Mouse (Mus musculus) thymus, postnatal 36 days (tissue): ENCODE results near the gene Tspan8.

Source experiments
- DNase-seq, 2 experiments: peaks; one replicate each; pipeline ENCODE4 v3.0.0; 2022; ENCODE audit warnings: mixed read lengths in 2 of 2

Gene Tspan8

GRCm38 (mm10) chr10:115846930-115847329 is 30.3 kb downstream of the Tspan8 start:
- DNase-seq = no peak

GRCm38 (mm10) chr10:115848511-115848910 is 31.9 kb downstream of the Tspan8 start:
- no peak for DNase-seq

GRCm38 (mm10) chr10:115860210-115860880 is 43.7 kb downstream of the Tspan8 start:
- no peak for DNase-seq

- no peak for DNase-seq
These were observed 45.3 kb downstream of the Tspan8 start for GRCm38 (mm10) chr10:115861967-115862366.

- DNase-seq = no peak
These were observed 66.1 kb downstream of the Tspan8 start for GRCm38 (mm10) chr10:115882757-115883156.

GRCm38 (mm10) chr10:115891924-115892323 is 75.3 kb downstream of the Tspan8 start:
- DNase-seq = no peak

- no peak for DNase-seq
These were observed 76.3 kb downstream of the Tspan8 start for GRCm38 (mm10) chr10:115892973-115893372.

GRCm38 (mm10) chr10:115894045-115894444 is 77.4 kb downstream of the Tspan8 start:
- DNase-seq = no peak

GRCm38 (mm10) chr10:115896764-115897163 is 80.1 kb downstream of the Tspan8 start:
- DNase-seq = no peak

GRCm38 (mm10) chr10:115897235-115897634 is 80.6 kb downstream of the Tspan8 start:
- DNase-seq = no peak
